Mouse (Mus musculus) MEL-GATA-1-ER (cell line): ENCODE measurements around the gene Trim41.
A peak's percentile ranks its signal among the peaks of the same experiment; 100 is the strongest.

Source experiments
- DNase-seq: peaks from one replicate; pipeline ENCODE4 v3.0.0-alpha.2; 2012; ENCODE audit warnings: low read depth; ENCODE audit errors: extremely low read depth

The Trim41 gene

DNA sequence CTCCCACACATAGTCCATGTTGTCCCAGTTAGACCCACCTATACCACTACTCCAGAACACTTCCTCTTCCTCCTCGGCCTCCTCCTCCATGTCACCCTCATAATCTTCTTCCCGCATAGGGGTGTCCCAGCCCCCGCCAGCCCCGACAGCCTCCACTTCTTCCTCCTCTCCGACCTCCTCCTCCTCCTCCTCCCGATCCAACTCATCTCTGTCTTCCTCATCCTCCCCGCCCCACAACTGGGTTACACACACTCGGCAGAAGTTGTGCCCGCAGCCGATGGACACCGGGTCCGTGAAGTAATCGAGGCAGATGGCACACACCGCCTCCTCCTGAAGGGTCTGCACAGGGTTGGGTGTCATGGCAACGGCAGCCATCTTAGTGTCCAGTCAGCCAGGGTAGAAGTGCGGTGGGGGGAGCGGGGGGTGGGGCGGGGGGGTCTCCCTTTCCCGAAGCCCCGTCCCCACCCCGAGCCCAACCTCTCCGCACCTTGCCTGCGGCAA is 822 bp downstream of the Trim41 start:
- DNase-seq, result no peak

DNA sequence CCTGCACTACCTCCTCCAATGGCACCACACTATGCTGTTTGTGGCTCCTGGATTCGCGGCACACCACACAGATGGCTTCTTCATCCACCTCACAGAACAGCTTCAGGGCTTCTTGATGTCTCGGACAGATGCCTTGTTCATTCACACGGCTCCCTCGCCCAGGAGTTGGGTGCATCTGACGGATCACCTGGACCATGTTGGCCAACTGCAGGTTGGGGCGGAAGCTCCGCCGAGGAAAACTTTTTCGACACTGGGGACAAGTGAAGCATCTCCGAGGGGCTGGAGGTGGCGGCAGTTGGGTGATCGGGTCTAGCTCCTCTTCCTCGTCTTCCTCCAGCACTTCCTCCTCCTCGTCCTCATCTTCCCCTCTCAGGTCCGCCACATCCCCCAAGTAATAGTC is 1.3 kb downstream of the Trim41 start:
- DNase-seq, result no peak

DNA sequence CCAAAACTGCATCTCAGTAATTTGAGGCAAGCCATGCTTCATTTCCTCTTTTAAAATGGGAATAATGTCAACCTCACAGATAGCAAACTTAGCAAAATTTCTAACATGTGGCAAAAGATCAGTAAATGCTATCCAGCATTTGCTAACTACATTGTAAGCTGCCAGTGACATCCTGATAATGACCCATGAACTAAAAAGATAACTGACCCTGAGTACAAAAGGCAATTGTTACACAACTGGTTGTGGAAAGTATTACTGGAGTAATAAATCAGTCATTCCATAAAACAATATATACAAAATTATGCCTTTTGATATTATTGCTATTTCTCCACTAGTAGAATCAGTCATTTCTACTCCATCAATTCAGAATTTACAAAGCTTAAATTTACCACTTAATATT is 3.4 kb downstream of the Trim41 start:
- DNase-seq, result no peak

- no peak for DNase-seq
These were observed 7.0 kb downstream of the Trim41 start for GRCm38 (mm10) chr11:48810142-48810541.

DNA sequence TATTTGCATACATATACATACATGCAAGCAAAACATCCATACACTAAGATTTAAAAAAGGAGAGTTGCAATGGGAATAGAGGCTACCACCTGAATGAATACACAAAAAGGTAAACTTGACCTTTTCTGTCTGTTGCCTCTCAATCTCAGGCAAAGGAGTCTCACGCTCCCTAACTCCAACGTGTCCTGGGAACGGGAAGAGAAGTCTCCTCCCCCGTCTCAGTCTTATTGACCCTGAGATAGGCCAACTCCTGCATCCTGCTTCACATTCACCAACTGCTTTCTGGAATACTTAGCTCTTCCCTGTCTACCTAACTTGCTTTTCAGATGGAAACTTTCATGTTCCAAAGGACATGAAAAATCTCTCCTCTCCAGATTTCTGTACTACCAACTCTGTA is 7.7 kb downstream of the Trim41 start:
- DNase-seq, result no peak

DNA sequence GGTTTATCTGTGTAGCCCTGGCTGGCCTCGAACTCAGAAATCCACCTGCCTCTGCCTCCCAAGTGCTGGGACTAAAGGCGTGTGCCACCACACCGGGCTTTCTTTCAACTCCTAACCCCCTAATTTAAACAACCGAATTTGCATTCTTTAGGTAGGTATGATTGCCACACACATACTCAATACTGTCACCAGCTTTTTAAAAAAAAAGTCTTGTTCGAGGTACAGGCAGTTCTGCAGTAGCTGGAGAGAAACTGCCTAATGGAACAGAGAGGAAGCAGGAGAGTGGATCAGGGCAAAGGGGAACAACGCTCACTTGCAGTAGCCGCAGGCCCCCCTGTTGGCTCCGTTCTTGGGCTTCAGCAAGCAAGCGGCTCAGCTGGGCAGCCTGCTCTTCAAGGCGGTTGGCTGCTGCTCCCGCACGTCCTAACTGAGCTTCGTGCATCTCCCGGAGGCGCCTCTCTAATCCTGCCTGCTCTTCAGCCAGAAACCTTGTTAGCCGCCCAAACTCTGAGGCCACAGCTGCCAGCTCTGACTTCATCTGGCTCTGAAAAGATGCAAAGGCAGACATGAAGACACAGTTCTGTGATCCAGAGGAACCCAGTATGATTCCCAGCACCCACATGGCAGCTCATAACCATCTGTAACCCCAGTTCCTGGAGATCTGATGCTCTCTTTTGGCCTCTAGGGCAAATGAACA is 8.3 kb downstream of the Trim41 start:
- DNase-seq, result no peak

GRCm38 (mm10) chr11:48808304-48808646 is 8.9 kb downstream of the Trim41 start:
- no peak for DNase-seq

DNA sequence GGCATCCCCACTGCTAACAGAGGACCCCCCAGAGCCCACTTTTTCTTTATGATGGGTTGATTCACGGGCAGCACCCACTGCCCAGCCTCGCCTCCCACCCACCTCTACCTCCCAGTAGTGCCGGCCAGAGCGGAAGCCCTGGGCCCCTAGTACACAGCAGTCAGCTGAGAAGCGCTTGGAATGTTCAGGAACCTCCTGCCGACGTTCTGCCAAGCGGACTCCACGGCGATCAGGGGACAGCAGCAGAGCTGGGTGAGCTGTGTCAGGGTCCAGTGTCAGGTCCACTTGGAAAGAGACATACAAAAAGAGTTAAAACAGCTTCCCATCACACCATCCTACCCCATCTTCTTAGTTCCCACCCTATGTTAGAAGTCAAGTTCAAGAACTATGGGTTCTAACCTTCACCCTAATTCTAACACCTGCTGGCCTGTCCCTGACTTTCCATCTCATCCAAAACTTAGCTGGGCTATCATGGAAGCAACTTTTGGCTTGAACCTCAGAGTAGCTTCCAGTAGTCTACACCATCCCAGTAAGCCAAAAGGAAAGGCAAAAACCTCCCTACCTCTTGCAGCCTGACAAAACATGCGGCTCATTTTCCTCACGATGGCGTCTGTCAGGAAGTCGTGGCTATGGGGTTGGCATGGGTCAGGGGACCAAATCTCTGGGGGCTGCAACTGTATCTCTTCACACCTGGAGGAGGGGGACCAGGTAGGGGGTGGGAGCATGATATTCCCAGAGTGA is 9.4 kb downstream of the Trim41 start:
- no peak for DNase-seq

DNA sequence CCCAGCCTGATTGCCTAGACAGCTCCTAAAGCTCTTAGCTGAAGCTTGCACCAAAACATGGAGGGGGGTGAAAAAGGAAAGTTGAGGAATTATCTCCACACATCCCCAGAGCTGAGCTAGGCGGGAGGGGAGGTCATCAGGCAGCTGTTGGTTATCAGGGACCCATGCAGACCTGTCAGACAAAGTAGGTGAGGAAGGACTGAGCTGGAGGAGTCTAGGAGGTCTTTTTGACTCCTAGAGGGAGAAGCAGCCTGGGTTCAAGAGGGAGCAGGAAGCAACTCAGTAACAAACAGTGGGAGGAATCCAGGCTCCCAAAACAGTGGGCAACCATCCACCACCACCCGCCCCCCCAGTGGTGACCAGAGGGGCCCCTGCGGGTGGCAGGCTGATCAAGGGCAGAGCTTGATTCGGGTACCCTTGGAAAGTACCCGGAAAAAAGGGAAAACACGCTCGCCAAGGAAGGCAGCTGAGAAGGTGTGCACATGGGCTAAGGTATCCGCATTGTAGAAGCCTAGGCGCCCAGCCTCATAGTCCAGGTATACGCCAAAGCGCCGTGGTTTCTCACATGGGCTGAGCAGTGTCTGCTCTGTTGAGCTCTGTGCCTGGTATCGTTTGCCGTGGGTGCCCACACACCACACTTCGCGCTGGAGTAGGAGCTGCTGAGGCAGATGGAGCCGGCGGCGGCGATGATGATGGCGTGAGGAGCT is 10.1 kb downstream of the Trim41 start:
- DNase-seq, result no peak

GRCm38 (mm10) chr11:48804922-48805321 is 12.2 kb downstream of the Trim41 start:
- DNase-seq, result no peak

DNA sequence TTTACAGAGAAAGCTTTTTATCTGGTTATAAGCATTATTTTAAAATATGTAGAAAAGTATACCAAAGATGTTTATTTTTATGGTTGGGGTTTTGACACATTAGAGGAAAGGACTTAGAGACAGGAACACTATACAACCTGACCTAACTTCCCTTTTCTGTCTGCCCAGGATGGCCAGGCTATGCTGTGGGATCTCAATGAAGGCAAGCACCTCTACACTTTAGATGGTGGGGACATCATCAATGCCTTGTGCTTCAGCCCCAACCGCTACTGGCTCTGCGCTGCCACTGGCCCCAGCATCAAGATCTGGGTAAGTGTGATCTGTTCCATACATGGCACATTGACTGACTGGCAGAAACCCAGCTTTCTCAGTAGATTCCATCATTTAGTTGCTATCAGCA is 13.2 kb downstream of the Trim41 start:
- no peak for DNase-seq

DNA sequence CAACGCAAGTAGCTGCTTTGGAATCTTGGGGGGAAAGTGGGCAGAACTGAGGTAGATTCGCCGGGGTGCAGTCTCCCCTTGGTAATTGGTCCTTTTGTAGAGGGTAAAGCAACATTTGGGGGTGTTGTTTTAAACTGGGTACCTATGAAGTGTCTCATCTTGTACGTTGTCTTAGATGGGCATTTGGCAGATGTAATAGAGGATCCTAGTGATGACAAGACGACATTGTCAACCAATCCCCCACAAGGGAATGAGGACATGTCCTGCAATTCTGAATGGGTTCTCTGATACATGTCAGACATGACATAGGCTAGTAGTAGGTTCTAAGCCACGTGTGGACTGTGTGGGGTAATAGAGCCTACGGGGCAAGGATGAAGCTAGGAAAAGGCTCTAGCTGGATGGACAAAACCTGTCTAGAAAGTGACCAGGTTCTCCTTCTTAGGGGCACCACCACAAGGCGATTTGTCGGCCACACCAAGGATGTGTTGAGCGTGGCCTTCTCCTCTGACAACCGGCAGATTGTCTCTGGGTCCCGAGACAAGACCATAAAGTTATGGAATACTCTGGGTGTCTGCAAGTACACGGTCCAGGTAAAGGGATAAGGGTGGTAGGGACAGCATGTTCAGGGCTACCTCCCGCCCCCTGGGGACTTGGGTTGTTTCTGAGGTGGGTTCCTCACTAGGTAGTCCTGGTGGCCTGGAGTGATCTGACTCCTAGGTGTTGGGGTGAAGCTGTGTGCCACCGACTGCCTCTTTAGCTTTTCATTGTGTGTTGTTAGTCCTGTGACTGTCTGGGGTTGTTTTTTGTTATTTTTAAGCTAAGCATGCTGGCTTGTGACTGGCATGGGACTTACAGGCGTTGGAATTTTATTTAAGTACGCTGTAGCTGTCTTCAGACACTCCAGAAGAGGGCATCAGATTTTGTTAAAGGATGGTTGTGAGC is 15.1 kb downstream of the Trim41 start:
- no peak for DNase-seq

DNA sequence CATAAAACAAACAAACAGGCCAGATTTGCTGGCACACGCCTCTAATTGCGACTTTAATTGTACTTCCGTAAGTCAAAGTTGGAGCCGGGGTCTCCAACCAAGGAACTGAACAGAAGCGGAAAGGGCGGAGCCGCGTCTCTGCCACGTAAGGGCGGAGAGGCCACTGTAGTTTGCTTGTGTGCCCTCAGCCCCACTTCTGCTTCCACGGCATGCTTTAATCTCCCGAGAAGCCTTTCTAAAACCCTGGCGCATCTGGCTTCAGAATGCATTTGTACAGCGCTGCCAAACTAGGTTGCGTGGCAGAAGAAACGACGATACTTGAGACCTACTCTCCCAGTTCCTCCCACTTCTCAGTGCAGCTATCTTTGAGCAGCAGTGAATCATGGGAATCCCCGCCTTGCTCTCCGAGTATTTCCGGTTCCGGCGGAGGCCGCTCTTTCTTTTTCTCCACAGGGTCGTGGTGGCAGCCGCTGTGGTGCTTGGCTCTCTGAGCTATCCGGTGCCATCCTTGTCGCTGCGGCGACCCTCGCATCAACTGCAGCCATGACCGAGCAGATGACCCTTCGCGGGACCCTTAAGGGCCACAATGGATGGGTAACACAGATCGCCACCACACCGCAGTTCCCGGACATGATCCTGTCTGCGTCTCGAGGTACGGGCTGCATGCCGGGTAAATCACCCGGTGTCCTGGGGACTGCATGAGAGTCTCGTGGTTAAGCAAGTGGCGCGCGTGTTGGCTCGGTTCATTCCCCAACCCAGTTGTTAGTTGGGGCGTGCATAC is 17.0 kb downstream of the Trim41 start, which contains the start of gene Rack1:
Gene Rack1 (plus strand): TSS at position 412 of the 781 bp plus-strand sequence.
- peak; percentile 91 for DNase-seq

GRCm38 (mm10) chr11:48798984-48799920 is 17.9 kb downstream of the Trim41 start:
- DNase-seq, result no peak

DNA sequence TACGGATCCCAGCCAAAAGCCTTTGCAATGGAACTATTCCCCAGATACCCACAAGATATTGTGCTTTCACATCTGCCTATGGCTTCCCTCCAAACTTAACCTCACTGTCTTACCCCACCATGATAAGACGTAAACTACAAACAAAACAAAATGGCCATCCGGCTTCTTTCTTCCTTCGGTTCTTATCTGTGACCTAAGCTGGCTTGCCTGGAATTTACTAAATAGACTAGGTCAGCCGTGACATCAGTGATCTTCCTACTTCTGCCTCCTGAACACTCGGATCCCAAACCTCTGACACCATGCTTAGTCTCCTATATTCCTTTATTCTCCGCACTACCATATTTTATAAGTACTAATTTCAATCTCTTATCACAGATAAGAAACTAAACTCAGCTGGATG is 18.8 kb downstream of the Trim41 start:
- DNase-seq, result no peak

- DNase-seq, result no peak
These were observed 19.9 kb downstream of the Trim41 start for GRCm38 (mm10) chr11:48797287-48797686.

DNA sequence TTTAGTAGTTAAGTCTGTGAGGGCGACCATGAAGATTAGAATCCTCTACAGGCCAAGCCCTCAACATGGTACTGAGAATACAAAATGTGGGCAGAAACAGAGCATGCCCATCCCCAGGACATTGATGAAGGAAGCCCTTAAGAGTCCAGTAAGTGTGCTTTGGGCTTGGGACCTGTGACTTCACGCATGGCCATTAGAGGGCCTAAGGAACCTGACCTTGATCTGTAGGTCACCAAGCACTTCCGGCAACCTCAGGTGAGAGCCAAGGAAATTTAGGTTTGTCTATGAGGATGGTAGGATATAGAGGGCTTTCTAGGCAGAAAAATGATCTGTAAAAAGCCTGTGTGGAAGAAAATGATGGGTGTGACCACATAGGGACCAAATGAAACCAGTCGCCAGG is 20.9 kb downstream of the Trim41 start:
- no peak for DNase-seq

GRCm38 (mm10) chr11:48795221-48795620 is 21.9 kb downstream of the Trim41 start:
- no peak for DNase-seq

- DNase-seq, result no peak
These were observed 24.0 kb downstream of the Trim41 start for GRCm38 (mm10) chr11:48793184-48793583.
